ENCODE assay signal across 9 mouse cellular contexts in the genomic region with DNA sequence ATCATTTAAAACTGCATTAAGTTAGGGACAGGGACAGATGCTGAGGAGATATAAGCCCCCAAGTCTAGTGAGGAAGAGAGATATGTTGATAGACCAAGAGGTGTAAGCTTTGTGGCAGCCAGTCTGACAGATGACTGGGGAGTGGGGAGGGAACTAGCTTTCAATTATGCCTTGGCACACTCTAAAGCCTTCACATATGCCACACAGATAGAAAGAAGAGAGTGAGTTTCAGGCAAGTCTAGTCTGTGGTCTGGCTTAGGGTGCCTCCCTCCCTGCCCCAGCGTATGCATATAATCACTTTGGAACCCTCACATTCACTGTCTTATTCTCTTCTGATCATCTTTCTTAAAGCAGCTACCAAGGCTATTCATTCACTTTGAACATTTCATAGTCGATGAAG. TPM values are rescaled to one million over a fixed set of nuclear protein-coding genes. Genes with fewer than 3 reads are reported as not detected.
A peak's percentile ranks its signal among the peaks of the same experiment; 100 is the strongest.
DNase-seq lines count a peak whose midpoint lies in the region; ATAC-seq and TF ChIP-seq lines count a peak whose summit lies in the region.
"Had no signal": no experiment of that assay in that cellular context is flagged by ENCODE, and none has a peak within 500 bp of the region (broad histone marks: within the 10 kb centered on the region; RNA-seq: fewer than 3 reads in every experiment).

No protein-coding gene starts in this region.

- TF ChIP-seq CTCF in MEL (IDR thresholded peaks at IDR 0.05 in 2 of 3, conservative IDR thresholded peaks at IDR 0.05 in 1 of 3; ENCODE audit: control insufficient read depth in 1 of 3, insufficient read depth in 1 of 3, low read depth in 2 of 3, low read length in 3 of 3, poor library complexity in 1 of 3, severe bottlenecking in 1 of 3): no peak
- no peak for TF ChIP-seq CTCF in forebrain, postnatal 0 days (IDR thresholded peaks at IDR 0.05; ENCODE audit: low read depth)

- TF ChIP-seq EP300 in MEL (IDR thresholded peaks at IDR 0.05; ENCODE audit: low read depth in 1 of 2, low read length in 2 of 2): no peak

- no peaks in the 10 kb centered on the region for H3K9me3 ChIP-seq in heart, embryonic 13.5 days
- no peaks in the 10 kb centered on the region for H3K9me3 ChIP-seq in MEL (replicated peaks; ENCODE audit: insufficient read depth, low read length)
- H3K9me3 ChIP-seq in forebrain, postnatal 0 days (ENCODE audit: low read length): no peaks in the 10 kb centered on the region

- H3K9ac ChIP-seq in heart, embryonic 13.5 days: peak overlapping the region; percentile 74
- H3K9ac ChIP-seq in MEL (ENCODE audit: control insufficient read depth, low read depth, low read length, poor library complexity, severe bottlenecking): no peak overlapping the region
- peak overlapping the region; percentile 52 for H3K9ac ChIP-seq in forebrain, postnatal 0 days

- 12% methylated on average over 2 of the region's 2 CpGs for WGBS in heart, embryonic 13.5 days
- WGBS in forebrain, postnatal 0 days: 7% methylated on average over 2 of the region's 2 CpGs

- no peaks in the 10 kb centered on the region for H3K27me3 ChIP-seq in heart, embryonic 13.5 days (replicated peaks)
- H3K27me3 ChIP-seq in MEL (ENCODE audit: control insufficient read depth in 1 of 2, insufficient read depth in 2 of 2, low read length in 2 of 2): no peaks in the 10 kb centered on the region
- no peaks in the 10 kb centered on the region for H3K27me3 ChIP-seq in forebrain, postnatal 0 days (ENCODE audit: insufficient read depth, low read length)
- H3K27me3 ChIP-seq: CH12.LX had no signal

- intact Hi-C loops in heart, postnatal 14 days (cut with DNase I): no loop called here

- ATAC-seq in heart, embryonic 13.5 days (ENCODE audit: extremely low read depth, insufficient number of reproducible peaks, low FRiP score, low TSS enrichment): no peak
- ATAC-seq in forebrain, postnatal 0 days: peak; percentile 78
- ATAC-seq in megakaryocyte progenitor cell, adult 5-6 weeks (replicated peaks; ENCODE audit: poor library complexity): peak; percentile 22; the same call in 1 of the 2 replicates

- H3K4me3 ChIP-seq in heart, embryonic 13.5 days: peak overlapping the region; percentile 48
- peak overlapping the region in 1 of 2 experiments; percentile 48; a peak in 2 of 4 replicates for H3K4me3 ChIP-seq in MEL (ENCODE audit: control insufficient read depth in 1 of 2, insufficient read depth in 1 of 2, low read depth in 2 of 2, low read length in 2 of 2)
- peak overlapping the region; percentile 43 for H3K4me3 ChIP-seq in forebrain, postnatal 0 days (ENCODE audit: low read depth, low read length)

- no peaks in the 10 kb centered on the region for H3K79me2 ChIP-seq in MEL (ENCODE audit: control insufficient read depth, insufficient read depth, low read length, poor library complexity)

- peak overlapping the region; percentile 80 for H3K4me2 ChIP-seq in heart, embryonic 13.5 days
- H3K4me2 ChIP-seq in forebrain, postnatal 0 days (ENCODE audit: low read depth): peak overlapping the region; percentile 66

- TF ChIP-seq RAD21 in MEL (IDR thresholded peaks at IDR 0.05; ENCODE audit: low read depth, low read length): no peak

- DNase-seq in heart, postnatal 14 days: no peak
- peak; percentile 17 for DNase-seq in MEL (ENCODE audit: low read depth, low spot score)
- DNase-seq in forebrain, postnatal 0 days: peak; percentile 52
- no peak for DNase-seq in thymus, postnatal 14 days
- DNase-seq in spleen, postnatal 4 days (ENCODE audit: low spot score in 2 of 2): no peak
- no peak for DNase-seq in cerebellum, postnatal 36 days

- 0 out of 2 replicates have a peak overlapping the region, but pooled peaks have one; percentile 9 for H3K27ac ChIP-seq in heart, embryonic 13.5 days (replicated peaks)
- no peak overlapping the region for H3K27ac ChIP-seq in MEL (ENCODE audit: control insufficient read depth, low read depth, low read length)
- peak overlapping the region; percentile 79 for H3K27ac ChIP-seq in forebrain, postnatal 0 days (ENCODE audit: low read depth, low read length)

- TF ChIP-seq POLR2A in MEL (IDR thresholded peaks at IDR 0.05; ENCODE audit: control insufficient read depth in 1 of 2, insufficient read depth in 1 of 2, low read depth in 1 of 2, low read length in 2 of 2, poor library complexity in 1 of 2): no peak

- H3K4me1 ChIP-seq in heart, embryonic 13.5 days: peaks cover 9% of the 10 kb centered on the region; the same call in 1 of the 2 replicates
- H3K4me1 ChIP-seq in MEL (ENCODE audit: control insufficient read depth in 1 of 2, insufficient read depth in 2 of 2, low read length in 2 of 2): peaks cover 0 to 6% of the 10 kb centered on the region in 2 experiments; a peak in 2 of 4 replicates
- peaks cover 8% of the 10 kb centered on the region; the same call in 1 of the 2 replicates for H3K4me1 ChIP-seq in forebrain, postnatal 0 days (ENCODE audit: insufficient read depth)

- H3K36me3 ChIP-seq in heart, embryonic 13.5 days: peaks cover 17% of the 10 kb centered on the region
- H3K36me3 ChIP-seq in MEL (ENCODE audit: control insufficient read depth in 1 of 2, insufficient read depth in 2 of 2, low read length in 2 of 2): peaks cover 0 to 5% of the 10 kb centered on the region in 2 experiments; a peak in 2 of 4 replicates
- H3K36me3 ChIP-seq in forebrain, postnatal 0 days (ENCODE audit: insufficient read depth): no peaks in the 10 kb centered on the region

TF ChIP-seq in MEL, 35 proteins besides CTCF, POLR2A, EP300 and RAD21:
- TF ChIP-seq JUND (IDR thresholded peaks at IDR 0.05; ENCODE audit: low read depth, low read length) (no peak), TBP (IDR thresholded peaks at IDR 0.05; ENCODE audit: low read depth, low read length) (no peak), POLR2AphosphoS2 (IDR thresholded peaks at IDR 0.05; ENCODE audit: low read length) (no peak), GABPA (IDR thresholded peaks at IDR 0.05; ENCODE audit: low read depth, low read length) (no peak), POLR2AphosphoS5 (IDR thresholded peaks at IDR 0.05; ENCODE audit: borderline replicate concordance, low read depth, low read length) (no peak)

RNA-seq across cellular contexts. Expression of a gene that starts 0.7 kb away (rescaled TPM):
- polyA plus RNA-seq in heart, embryonic 13.5 days (2015; fragmentation: Nextera tagmentation; extraction: Ambion mirVana): 0.09 TPM in 1 of 2 replicates, not detected in the other
- under 1 TPM; 0.12 to 0.27 TPM for total RNA-seq in heart, postnatal 14 days (2021)
- not detected in 2 replicates for total RNA-seq in MEL (2012; rRNA removed)
- polyA plus RNA-seq in MEL (2012; ENCODE audit: insufficient read depth in 1 of 2, insufficient read length in 2 of 2, low read depth in 1 of 2, low replicate concordance in 2 of 2, missing spikeins in 1 of 2): under 1 TPM in 1 of 2 experiments, not detected in 1; 0.11 TPM
- 1.5 and 2.1 TPM in 2 replicates for total RNA-seq in forebrain, postnatal 0 days (2014; rRNA removed)
- polyA plus RNA-seq in forebrain, postnatal 0 days (2015; fragmentation: Nextera tagmentation; extraction: Ambion mirVana): 0.88 and 1.4 TPM in 2 replicates
- not detected in 2 replicates for total RNA-seq in megakaryocyte progenitor cell, adult 5-6 weeks (2015)
- total RNA-seq in megakaryocyte progenitor cell, adult 5-6 weeks (2017): not detected in 2 replicates

RNA-seq across cellular contexts. Expression of a gene that starts 28.6 kb away (rescaled TPM):
- polyA plus RNA-seq in heart, embryonic 13.5 days (2015; fragmentation: Nextera tagmentation; extraction: Ambion mirVana): 37.1 and 39.8 TPM in 2 replicates
- 10 to 100 TPM; 50.0 to 61.0 TPM for total RNA-seq in heart, postnatal 14 days (2021)
- 44.8 and 52.0 TPM in 2 replicates for total RNA-seq in MEL (2012; rRNA removed)
- 10 to 100 TPM in 1 of 2 experiments, not detected in 1; 70.3 TPM for polyA plus RNA-seq in MEL (2012; ENCODE audit: insufficient read depth in 1 of 2, insufficient read length in 2 of 2, low read depth in 1 of 2, low replicate concordance in 2 of 2, missing spikeins in 1 of 2)
- total RNA-seq in forebrain, postnatal 0 days (2014; rRNA removed): 36.7 and 43.0 TPM in 2 replicates
- 20.9 and 21.2 TPM in 2 replicates for polyA plus RNA-seq in forebrain, postnatal 0 days (2015; fragmentation: Nextera tagmentation; extraction: Ambion mirVana)
- total RNA-seq in megakaryocyte progenitor cell, adult 5-6 weeks (2015): 52.6 and 56.2 TPM in 2 replicates
- 56.4 and 63.0 TPM in 2 replicates for total RNA-seq in megakaryocyte progenitor cell, adult 5-6 weeks (2017)

RNA-seq across cellular contexts. Expression of a gene that starts 45.4 kb away (rescaled TPM):
- polyA plus RNA-seq in heart, embryonic 13.5 days (2015; fragmentation: Nextera tagmentation; extraction: Ambion mirVana): 0.55 and 0.56 TPM in 2 replicates
- total RNA-seq in heart, postnatal 14 days (2021): 1 to 10 TPM in 1 of 2 experiments, under 1 TPM in 1; 0.88 to 1.1 TPM
- total RNA-seq in MEL (2012; rRNA removed): 0.42 and 0.62 TPM in 2 replicates
- polyA plus RNA-seq in MEL (2012; ENCODE audit: insufficient read depth in 1 of 2, insufficient read length in 2 of 2, low read depth in 1 of 2, low replicate concordance in 2 of 2, missing spikeins in 1 of 2): 1 to 10 TPM in 1 of 2 experiments, not detected in 1; 1.1 TPM
- total RNA-seq in forebrain, postnatal 0 days (2014; rRNA removed): 0.14 and 0.15 TPM in 2 replicates
- polyA plus RNA-seq in forebrain, postnatal 0 days (2015; fragmentation: Nextera tagmentation; extraction: Ambion mirVana): not detected in 2 replicates
- 1.1 and 2.1 TPM in 2 replicates for total RNA-seq in megakaryocyte progenitor cell, adult 5-6 weeks (2015)
- total RNA-seq in megakaryocyte progenitor cell, adult 5-6 weeks (2017): 0.29 and 0.74 TPM in 2 replicates

RNA-seq across cellular contexts. Expression of a gene that starts 57.9 kb away (rescaled TPM):
- 83.8 and 93.9 TPM in 2 replicates for polyA plus RNA-seq in heart, embryonic 13.5 days (2015; fragmentation: Nextera tagmentation; extraction: Ambion mirVana)
- 10 to 100 TPM; 64.9 to 68.5 TPM for total RNA-seq in heart, postnatal 14 days (2021)
- total RNA-seq in MEL (2012; rRNA removed): 119 and 132 TPM in 2 replicates
- 100 to 1,000 TPM in 1 of 2 experiments, not detected in 1; 112 TPM for polyA plus RNA-seq in MEL (2012; ENCODE audit: insufficient read depth in 1 of 2, insufficient read length in 2 of 2, low read depth in 1 of 2, low replicate concordance in 2 of 2, missing spikeins in 1 of 2)
- 26.2 and 34.7 TPM in 2 replicates for total RNA-seq in forebrain, postnatal 0 days (2014; rRNA removed)
- polyA plus RNA-seq in forebrain, postnatal 0 days (2015; fragmentation: Nextera tagmentation; extraction: Ambion mirVana): 59.9 and 79.1 TPM in 2 replicates
- 89.6 and 90.7 TPM in 2 replicates for total RNA-seq in megakaryocyte progenitor cell, adult 5-6 weeks (2015)
- total RNA-seq in megakaryocyte progenitor cell, adult 5-6 weeks (2017): 43.4 and 45.8 TPM in 2 replicates

Comparison
In these comparisons a context has a peak if more than half of its experiments do, and no peak if none do; other contexts are left out.
1. DNase-seq: peak in MEL (single experiment) and forebrain, postnatal 0 days (single experiment); none in heart, postnatal 14 days (0 of 2), thymus, postnatal 14 days (single experiment), spleen, postnatal 4 days (0 of 2) and cerebellum, postnatal 36 days (0 of 2).